Mouse (Mus musculus) myocyte (in vitro differentiated cells): Measurements from ENCODE around the gene Nsun5.

Experiments used
- CEBPB ChIP-seq: IDR thresholded peaks from 2 replicates; pipeline ENCODE4 v1.6.1; 2011; ENCODE audit warnings: mild to moderate bottlenecking, moderate library complexity; ENCODE audit not compliant: poor library complexity, insufficient read depth, severe bottlenecking
- POLR2A ChIP-seq: IDR thresholded peaks from one replicate; pipeline ENCODE4 v1.6.1; 2011; ENCODE audit warnings: low read depth, mild to moderate bottlenecking, control low read depth, moderate library complexity; ENCODE audit not compliant: insufficient read length
- SRF ChIP-seq: IDR thresholded peaks from one replicate; pipeline ENCODE4 v1.6.1; 2011; ENCODE audit warnings: low read depth; ENCODE audit not compliant: control insufficient read depth, insufficient read length
- TCF12 ChIP-seq: IDR thresholded peaks from one replicate; pipeline ENCODE4 v1.6.1; 2011; ENCODE audit warnings: mild to moderate bottlenecking, control low read depth; ENCODE audit not compliant: poor library complexity, insufficient read depth, severe bottlenecking

DNA sequence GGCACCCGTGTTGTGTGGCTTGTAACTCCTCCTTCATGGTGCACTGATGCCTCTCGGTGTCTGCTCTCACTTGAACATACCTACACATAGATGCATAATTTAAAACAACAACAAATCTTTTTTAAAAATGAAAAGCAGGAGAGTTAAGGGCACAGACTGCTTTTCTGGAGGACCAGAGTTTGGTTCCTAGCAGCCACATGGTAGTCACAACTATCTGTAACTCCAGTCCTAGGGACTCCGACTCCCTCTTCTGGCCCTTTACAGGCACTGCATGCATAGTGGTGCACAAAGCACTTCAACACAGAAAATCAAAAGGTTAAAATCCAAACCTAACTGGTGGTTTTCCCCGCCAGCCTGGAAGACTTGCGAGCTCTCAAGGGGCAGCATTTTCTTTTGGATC is 3.8 kb downstream of the Nsun5 start:
- no peak for TF ChIP-seq POLR2A
- TF ChIP-seq CEBPB, result no peak
- no peak for TF ChIP-seq SRF
- TF ChIP-seq TCF12, result no peak
